Mouse (Mus musculus) inflammation-experienced regulatory T-cells, adult 6 months (primary cell): ENCODE measurements around the gene Clk2. TPM values are rescaled to one million over a fixed set of nuclear protein-coding genes. Genes with fewer than 3 reads are reported as not detected.

ENCODE experiments used
- ATAC-seq: one replicate; pipeline ENCODE4 v1.8.0; 2017
- polyA plus RNA-seq, 3 experiments: library from polyadenylated mRNA; unstranded; fragments of 100-300 nt; shearing (Covaris generic); gene quantifications; one replicate each; pipeline ENCODE4 v1.2.1; 2017

Gene Clk2
- polyA plus RNA-seq, 3 experiments from 2014 or later = 12.5 to 29.0 (median 24.7) TPM

DNA sequence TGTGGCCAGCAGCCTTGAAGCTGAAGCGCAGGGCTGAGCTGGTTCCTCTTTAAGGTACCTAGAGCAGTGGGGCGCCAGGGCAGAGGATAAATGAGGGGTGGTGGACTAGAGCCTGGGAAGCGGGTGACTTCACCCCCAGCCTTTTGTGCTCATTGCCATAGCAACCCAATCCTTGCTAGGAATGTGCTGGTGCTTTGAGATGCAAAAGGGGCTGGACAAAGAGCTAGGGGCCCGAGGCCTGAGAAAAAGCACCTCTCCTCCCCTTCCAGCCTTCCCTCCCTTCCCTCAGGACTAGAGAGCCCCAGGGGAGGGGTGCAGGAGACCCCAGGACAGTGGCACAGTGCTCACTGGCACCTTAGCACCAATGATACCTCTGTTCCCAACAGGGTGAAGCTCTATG, 61.3 kb downstream of the Clk2 start:
- ATAC-seq = no peak

- ATAC-seq = no peak
These were observed 61.8 kb downstream of the Clk2 start for GRCm38 (mm10) chr3:89226361-89226760.

Other genes with a start within 250 kb of the Clk2 start
- gene Ash1l, start 214.2 kb upstream of the Clk2 start, polyA plus RNA-seq = 10 to 100 TPM; 22.7 to 59.3 (median 41.7) TPM
- 100 to 1,000 TPM; 104 to 154 (median 141) TPM for gene Dap3, start 213.6 kb upstream of the Clk2 start, polyA plus RNA-seq
- 10 to 100 TPM; 57.4 to 78.0 (median 68.9) TPM for gene Rusc1, start 71.5 kb upstream of the Clk2 start, polyA plus RNA-seq
- not detected for gene Gm43738, start 63.7 kb upstream of the Clk2 start, polyA plus RNA-seq
- gene Fdps, start 62.8 kb upstream of the Clk2 start, polyA plus RNA-seq = 10 to 100 TPM; 46.3 to 92.3 (median 78.1) TPM
- not detected for gene Pklr, start 28.7 kb upstream of the Clk2 start, polyA plus RNA-seq
- gene Hcn3, start 4.6 kb upstream of the Clk2 start, polyA plus RNA-seq = 1 to 10 TPM in 2 of 3 experiments, not detected in 1; 1.3 TPM
- 100 to 1,000 TPM; 168 to 216 (median 185) TPM for gene Scamp3, start 12.7 kb downstream of the Clk2 start, polyA plus RNA-seq
- 100 to 1,000 TPM; 132 to 223 (median 213) TPM for gene Fam189b, start 18.3 kb downstream of the Clk2 start, polyA plus RNA-seq
- 10 to 100 TPM; 63.7 to 86.1 (median 85.1) TPM for gene Gba, start 38.1 kb downstream of the Clk2 start, polyA plus RNA-seq
- 1 to 10 TPM in 2 of 3 experiments, under 1 TPM in 1; 0.48 to 3.3 (median 2.7) TPM for gene Thbs3, start 50.4 kb downstream of the Clk2 start, polyA plus RNA-seq
- 100 to 1,000 TPM in 1 of 3 experiments, 10 to 100 TPM in 2; 77.7 to 112 (median 94.3) TPM for gene Mtx1, start 62.3 kb downstream of the Clk2 start, polyA plus RNA-seq
- 1 to 10 TPM; 1.6 to 2.5 (median 1.8) TPM for gene Muc1, start 64.3 kb downstream of the Clk2 start, polyA plus RNA-seq
- gene Krtcap2, start 81.2 kb downstream of the Clk2 start, polyA plus RNA-seq = 100 to 1,000 TPM; 271 to 458 (median 303) TPM
- 1 to 10 TPM; 2.6 to 5.5 (median 3.4) TPM for gene Trim46, start 81.5 kb downstream of the Clk2 start, polyA plus RNA-seq
- gene Dpm3, start 94.6 kb downstream of the Clk2 start, polyA plus RNA-seq = 100 to 1,000 TPM; 115 to 155 (median 137) TPM
- 100 to 1,000 TPM; 152 to 315 (median 248) TPM for gene Slc50a1, start 105.8 kb downstream of the Clk2 start, polyA plus RNA-seq
- not detected for gene Efna1, start 116.3 kb downstream of the Clk2 start, polyA plus RNA-seq
- not detected for gene Efna3, start 158.2 kb downstream of the Clk2 start, polyA plus RNA-seq
- gene Efna4, start 173.2 kb downstream of the Clk2 start, polyA plus RNA-seq = under 1 TPM in 2 of 3 experiments, not detected in 1; 0.49 to 0.59 TPM
- 10 to 100 TPM in 2 of 3 experiments, 1 to 10 TPM in 1; 6.8 to 11.1 (median 10.8) TPM for gene Adam15, start 185.2 kb downstream of the Clk2 start, polyA plus RNA-seq
- under 1 TPM in 2 of 3 experiments, not detected in 1; 0.20 to 0.54 TPM for gene Dcst2, start 197.2 kb downstream of the Clk2 start, polyA plus RNA-seq
- gene Dcst1, start 200.5 kb downstream of the Clk2 start, polyA plus RNA-seq = under 1 TPM; 0.40 to 0.88 (median 0.71) TPM
- gene Zbtb7b, start 230.0 kb downstream of the Clk2 start, polyA plus RNA-seq = 10 to 100 TPM; 11.1 to 16.2 (median 11.4) TPM
- under 1 TPM in 1 of 3 experiments, not detected in 2; 0.38 TPM for gene Lenep, start 238.0 kb downstream of the Clk2 start, polyA plus RNA-seq
- gene Flad1, start 247.1 kb downstream of the Clk2 start, polyA plus RNA-seq = 10 to 100 TPM; 43.1 to 63.7 (median 57.5) TPM